Mouse (Mus musculus) gastrocnemius, adult 18-20 months (tissue): ENCODE results near the gene Pabpn1. TPM values are rescaled to one million over a fixed set of nuclear protein-coding genes. Genes with fewer than 3 reads are reported as not detected.
"Not testable (repeated sequence)": the region's sequence is repeated elsewhere in the genome, so short reads cannot be mapped to it uniquely, and the experiment has no call there.

Experiments
- DNase-seq: peaks from one replicate; pipeline ENCODE4 v3.0.0; 2021; ENCODE audit warnings: low spot score
- total RNA-seq, 2 experiments: library from RNA; stranded (reverse); gene quantifications; 2 replicates each; pipeline ENCODE4 v1.2.3; 2021

Pabpn1 gene
- total RNA-seq, 2 experiments from 2014 or later, result 46.1 to 51.0 TPM

GRCm38 (mm10) chr14:54935904-54936830 lies 43.9 kb downstream of the Pabpn1 start, which contains the start of gene Cmtm5:
Cmtm5 (plus strand) TSS chr14:54936261.
- DNase-seq, result no peak

GRCm38 (mm10) chr14:54936831-54937160 lies 44.5 kb downstream of the Pabpn1 start:
- no peak for DNase-seq

- no peak for DNase-seq
These were observed 45.3 kb downstream of the Pabpn1 start for GRCm38 (mm10) chr14:54937361-54938182.

- no peak for DNase-seq
These were observed 46.3 kb downstream of the Pabpn1 start for GRCm38 (mm10) chr14:54938431-54939219.

- DNase-seq, result peak; percentile 67
These were observed 47.3 kb downstream of the Pabpn1 start for GRCm38 (mm10) chr14:54939434-54940175.

- no peak for DNase-seq
These were observed 47.9 kb downstream of the Pabpn1 start for GRCm38 (mm10) chr14:54940176-54940530.

GRCm38 (mm10) chr14:54941024-54941978 lies 49.0 kb downstream of the Pabpn1 start:
- no peak for DNase-seq

GRCm38 (mm10) chr14:54942479-54942878 lies 50.2 kb downstream of the Pabpn1 start:
- DNase-seq, result no peak

- no peak for DNase-seq
These were observed 51.7 kb downstream of the Pabpn1 start for GRCm38 (mm10) chr14:54943971-54944370.

- DNase-seq, result no peak
These were observed 52.6 kb downstream of the Pabpn1 start for GRCm38 (mm10) chr14:54944939-54945338.

- DNase-seq, result no peak
These were observed 53.8 kb downstream of the Pabpn1 start for GRCm38 (mm10) chr14:54945975-54946704.

- DNase-seq, result not testable (repeated sequence)
These were observed 54.7 kb downstream of the Pabpn1 start for GRCm38 (mm10) chr14:54947008-54947407.

Other genes starting within 250 kb of the Pabpn1 start
- 10 to 100 TPM in 1 of 2 experiments, 1 to 10 TPM in 1; 7.8 to 10.6 TPM for gene 1700123O20Rik, start 206.3 kb upstream of the Pabpn1 start, total RNA-seq
- gene Acin1, start 205.6 kb upstream of the Pabpn1 start, total RNA-seq, result 10 to 100 TPM; 62.6 to 72.6 TPM
- gene Gm29776, start 193.7 kb upstream of the Pabpn1 start, total RNA-seq, result not detected
- not detected for gene Cebpe, start 180.3 kb upstream of the Pabpn1 start, total RNA-seq
- gene Slc7a8, start 110.6 kb upstream of the Pabpn1 start, total RNA-seq, result 10 to 100 TPM; 10.7 to 24.4 TPM
- gene Rnf212b, start 78.4 kb upstream of the Pabpn1 start, total RNA-seq, result 1 to 10 TPM; 3.0 to 4.1 TPM
- 1 to 10 TPM; 4.3 to 5.1 TPM for gene Homez, start 21.5 kb upstream of the Pabpn1 start, total RNA-seq
- gene Ppp1r3e, start 14.9 kb upstream of the Pabpn1 start, total RNA-seq, result 1 to 10 TPM; 2.4 to 4.5 TPM
- 10 to 100 TPM; 22.3 to 27.3 TPM for gene Bcl2l2, start 9.1 kb upstream of the Pabpn1 start, total RNA-seq
- 1 to 10 TPM; 2.9 to 3.0 TPM for gene Gm20521, start 9.1 kb upstream of the Pabpn1 start, total RNA-seq
- 1 to 10 TPM; 1.2 to 1.3 TPM for gene Slc22a17, start 20.6 kb downstream of the Pabpn1 start, total RNA-seq
- gene Efs, start 33.6 kb downstream of the Pabpn1 start, total RNA-seq, result 1 to 10 TPM in 1 of 2 experiments, under 1 TPM in 1; 0.78 to 1.5 TPM
- gene Il25, start 40.2 kb downstream of the Pabpn1 start, total RNA-seq, result not detected
- under 1 TPM in 1 of 2 experiments, not detected in 1; 0.50 TPM for gene Cmtm5, start 43.8 kb downstream of the Pabpn1 start, total RNA-seq
- gene Myh6, start 74.4 kb downstream of the Pabpn1 start, total RNA-seq, result 100 to 1,000 TPM; 174 to 189 TPM
- gene Gm17428, start 84.4 kb downstream of the Pabpn1 start, total RNA-seq, result not detected
- gene Myh7, start 102.1 kb downstream of the Pabpn1 start, total RNA-seq, result 100 to 1,000 TPM; 739 to 933 TPM
- 10 to 100 TPM; 18.4 to 19.0 TPM for gene Ngdn, start 123.0 kb downstream of the Pabpn1 start, total RNA-seq
- gene Zfhx2, start 199.8 kb downstream of the Pabpn1 start, total RNA-seq, result 1 to 10 TPM; 4.9 to 5.6 TPM
- gene Thtpa, start 202.3 kb downstream of the Pabpn1 start, total RNA-seq, result 10 to 100 TPM; 12.1 to 14.8 TPM
- 1 to 10 TPM; 4.2 to 4.9 TPM for gene Ap1g2, start 214.1 kb downstream of the Pabpn1 start, total RNA-seq
- gene Jph4, start 224.4 kb downstream of the Pabpn1 start, total RNA-seq, result under 1 TPM; 0.07 to 0.11 TPM